Comparison of ENCODE assay signal across 27 mouse cellular contexts in genomic region chr15:3497946-3498580, GRCm38 (mm10).
A peak's percentile ranks its signal among the peaks of the same experiment; 100 is the strongest.
DNase-seq lines count a peak whose midpoint lies in the region; ATAC-seq and TF ChIP-seq lines count a peak whose summit lies in the region.
"Had no signal": no experiment of that assay in that cellular context is flagged by ENCODE, and none has a peak within 500 bp of the region (broad histone marks: within the 10 kb centered on the region; RNA-seq: fewer than 3 reads in every experiment).

No protein-coding gene starts in this region.

- intact Hi-C loops in heart, postnatal 36 days (cut with DNase I): no loop called here
- intact Hi-C loops in left cerebral cortex, postnatal 10 days (cut with DNase I): no loop called here

- H3K9me3 ChIP-seq in heart, embryonic 15.5 days (replicated peaks): no peaks in the 10 kb centered on the region
- H3K9me3 ChIP-seq in kidney, postnatal 0 days (replicated peaks; ENCODE audit: low read length): no peaks in the 10 kb centered on the region
- H3K9me3 ChIP-seq in kidney, embryonic 15.5 days (replicated peaks): no peaks in the 10 kb centered on the region
- no peaks in the 10 kb centered on the region for H3K9me3 ChIP-seq in midbrain, postnatal 0 days (ENCODE audit: low read length)
- H3K9me3 ChIP-seq in midbrain, embryonic 13.5 days: no peaks in the 10 kb centered on the region
- H3K9me3 ChIP-seq: embryonic facial prominence, embryonic 10.5 days; embryonic facial prominence, embryonic 15.5 days; hindbrain, embryonic 15.5 days; limb, embryonic 13.5 days; liver, embryonic 13.5 days had no signal

- H3K36me3 ChIP-seq in heart, embryonic 15.5 days: no peaks in the 10 kb centered on the region; the same call in 1 of the 2 replicates
- H3K36me3 ChIP-seq in kidney, postnatal 0 days (ENCODE audit: insufficient read depth, low read length): no peaks in the 10 kb centered on the region
- H3K36me3 ChIP-seq in kidney, embryonic 15.5 days: no peaks in the 10 kb centered on the region
- no peaks in the 10 kb centered on the region for H3K36me3 ChIP-seq in midbrain, postnatal 0 days (ENCODE audit: insufficient read depth, low read length)
- H3K36me3 ChIP-seq in midbrain, embryonic 13.5 days: no peaks in the 10 kb centered on the region
- H3K36me3 ChIP-seq: embryonic facial prominence, embryonic 10.5 days; embryonic facial prominence, embryonic 15.5 days; hindbrain, embryonic 15.5 days; limb, embryonic 13.5 days; liver, embryonic 13.5 days had no signal

- ATAC-seq in heart, embryonic 15.5 days (replicated peaks; ENCODE audit: insufficient number of reproducible peaks, insufficient read depth, low FRiP score, low read depth): no peak
- ATAC-seq in kidney, postnatal 0 days (replicated peaks; ENCODE audit: low FRiP score, low read depth): no peak
- no peak for ATAC-seq in kidney, embryonic 15.5 days (replicated peaks; ENCODE audit: low FRiP score)
- ATAC-seq in midbrain, postnatal 0 days (ENCODE audit: low FRiP score): no peak
- no peak for ATAC-seq in midbrain, embryonic 13.5 days
- ATAC-seq: forebrain, embryonic 14.5 days had no signal

- H3K4me1 ChIP-seq in heart, embryonic 15.5 days (replicated peaks): peaks cover 20% of the 10 kb centered on the region
- H3K4me1 ChIP-seq in kidney, postnatal 0 days (replicated peaks; ENCODE audit: insufficient read depth, low read length): no peaks in the 10 kb centered on the region
- 0 out of 2 replicates have a peak, but pooled peaks cover 2% of the 10 kb centered on the region for H3K4me1 ChIP-seq in kidney, embryonic 15.5 days
- H3K4me1 ChIP-seq in midbrain, postnatal 0 days (ENCODE audit: insufficient read depth, low read length): no peaks in the 10 kb centered on the region
- H3K4me1 ChIP-seq in midbrain, embryonic 13.5 days (replicated peaks): no peaks in the 10 kb centered on the region
- H3K4me1 ChIP-seq: embryonic facial prominence, embryonic 10.5 days; embryonic facial prominence, embryonic 15.5 days; hindbrain, embryonic 15.5 days; liver, embryonic 13.5 days had no signal

- H3K27ac ChIP-seq in heart, embryonic 15.5 days: peak overlapping the region; percentile 79; the same call in 1 of the 2 replicates
- H3K27ac ChIP-seq in kidney, postnatal 0 days: no peak overlapping the region
- H3K27ac ChIP-seq in kidney, embryonic 15.5 days: no peak overlapping the region
- no peak overlapping the region for H3K27ac ChIP-seq in midbrain, postnatal 0 days (ENCODE audit: low read depth, low read length)
- H3K27ac ChIP-seq in midbrain, embryonic 13.5 days: no peak overlapping the region
- H3K27ac ChIP-seq: embryonic facial prominence, embryonic 10.5 days; embryonic facial prominence, embryonic 15.5 days; hindbrain, embryonic 15.5 days; left cerebral cortex, adult 2 months; limb, embryonic 13.5 days; liver, embryonic 13.5 days had no signal

- no peak overlapping the region for H3K4me3 ChIP-seq in heart, embryonic 15.5 days
- no peak overlapping the region for H3K4me3 ChIP-seq in kidney, postnatal 0 days (replicated peaks; ENCODE audit: low read depth, low read length)
- H3K4me3 ChIP-seq in kidney, embryonic 15.5 days (replicated peaks): no peak overlapping the region
- no peak overlapping the region for H3K4me3 ChIP-seq in midbrain, postnatal 0 days (ENCODE audit: low read depth, low read length)
- no peak overlapping the region for H3K4me3 ChIP-seq in midbrain, embryonic 13.5 days (replicated peaks)
- H3K4me3 ChIP-seq: embryonic facial prominence, embryonic 10.5 days; embryonic facial prominence, embryonic 15.5 days; hindbrain, embryonic 15.5 days; left cerebral cortex, adult 2 months; limb, embryonic 13.5 days; liver, embryonic 13.5 days had no signal

- no peak overlapping the region for H3K9ac ChIP-seq in heart, embryonic 15.5 days
- H3K9ac ChIP-seq in kidney, postnatal 0 days (ENCODE audit: low read depth, low read length): no peak overlapping the region
- H3K9ac ChIP-seq in kidney, embryonic 15.5 days: no peak overlapping the region
- H3K9ac ChIP-seq in midbrain, postnatal 0 days (replicated peaks; ENCODE audit: low read length, poor library complexity, severe bottlenecking): no peak overlapping the region
- H3K9ac ChIP-seq in midbrain, embryonic 13.5 days (replicated peaks): no peak overlapping the region
- H3K9ac ChIP-seq: embryonic facial prominence, embryonic 15.5 days; hindbrain, embryonic 15.5 days; limb, embryonic 13.5 days; liver, embryonic 13.5 days had no signal

- H3K27me3 ChIP-seq in heart, embryonic 15.5 days: no peaks in the 10 kb centered on the region
- H3K27me3 ChIP-seq in kidney, postnatal 0 days (ENCODE audit: insufficient read depth, low read length): no peaks in the 10 kb centered on the region
- no peaks in the 10 kb centered on the region for H3K27me3 ChIP-seq in kidney, embryonic 15.5 days
- H3K27me3 ChIP-seq in midbrain, postnatal 0 days (ENCODE audit: insufficient read depth, low read length): no peaks in the 10 kb centered on the region
- no peaks in the 10 kb centered on the region for H3K27me3 ChIP-seq in midbrain, embryonic 13.5 days
- H3K27me3 ChIP-seq: embryonic facial prominence, embryonic 15.5 days; hindbrain, embryonic 15.5 days; limb, embryonic 13.5 days; liver, embryonic 13.5 days had no signal

- DNase-seq in heart, postnatal 36 days: no peak
- no peak for DNase-seq in kidney, postnatal 0 days (ENCODE audit: low spot score)
- no peak for DNase-seq in midbrain, postnatal 0 days (ENCODE audit: low spot score)
- DNase-seq in left cerebral cortex, postnatal 10 days (ENCODE audit: extremely low spot score in 1 of 2, low spot score in 2 of 2): no peak
- DNase-seq: adrenal gland, postnatal 10 days; B cell, adult 2 months; cerebellum, adult 8-10 months; cerebellum, postnatal 25 days; kidney, adult 8-10 months; kidney, postnatal 14 days; liver, embryonic 13.5 days; lung, adult 2 months; lung, postnatal 36 days; retina, postnatal 1 day; right cerebral cortex, postnatal 14 days; thymus, postnatal 4 days had no signal

- 83% methylated on average over 9 of the region's 9 CpGs for WGBS in heart, embryonic 15.5 days
- 86% methylated on average over 9 of the region's 9 CpGs for WGBS in kidney, postnatal 0 days
- 85% methylated on average over 9 of the region's 9 CpGs for WGBS in kidney, embryonic 15.5 days
- 75% methylated on average over 9 of the region's 9 CpGs for WGBS in midbrain, postnatal 0 days
- WGBS in midbrain, embryonic 13.5 days: 78% methylated on average over 9 of the region's 9 CpGs

- peak; percentile 26; the same call in 1 of the 2 replicates for TF ChIP-seq CTCF in kidney, postnatal 0 days (IDR thresholded peaks at IDR 0.05; ENCODE audit: low read depth)
- peak; percentile 30 for TF ChIP-seq CTCF in midbrain, postnatal 0 days (IDR thresholded peaks at IDR 0.05)

- no peak overlapping the region for H3K4me2 ChIP-seq in heart, embryonic 15.5 days
- H3K4me2 ChIP-seq in kidney, postnatal 0 days (ENCODE audit: low read length): no peak overlapping the region
- no peak overlapping the region for H3K4me2 ChIP-seq in kidney, embryonic 15.5 days
- H3K4me2 ChIP-seq in midbrain, postnatal 0 days (ENCODE audit: low read depth, low read length, poor library complexity, severe bottlenecking): no peak overlapping the region
- no peak overlapping the region for H3K4me2 ChIP-seq in midbrain, embryonic 13.5 days (replicated peaks)
- H3K4me2 ChIP-seq: embryonic facial prominence, embryonic 15.5 days; heart, embryonic 11.5 days; hindbrain, embryonic 15.5 days; limb, embryonic 13.5 days; liver, embryonic 13.5 days; midbrain, embryonic 11.5 days had no signal
